Mouse (Mus musculus): ENCODE measurements around the gene Wdpcp. TPM values are rescaled to one million over a fixed set of nuclear protein-coding genes. Genes with fewer than 3 reads are reported as not detected.

The Wdpcp gene
- polyA plus RNA-seq, 1 experiment from 2014 or later: 10.7 TPM

DNA sequence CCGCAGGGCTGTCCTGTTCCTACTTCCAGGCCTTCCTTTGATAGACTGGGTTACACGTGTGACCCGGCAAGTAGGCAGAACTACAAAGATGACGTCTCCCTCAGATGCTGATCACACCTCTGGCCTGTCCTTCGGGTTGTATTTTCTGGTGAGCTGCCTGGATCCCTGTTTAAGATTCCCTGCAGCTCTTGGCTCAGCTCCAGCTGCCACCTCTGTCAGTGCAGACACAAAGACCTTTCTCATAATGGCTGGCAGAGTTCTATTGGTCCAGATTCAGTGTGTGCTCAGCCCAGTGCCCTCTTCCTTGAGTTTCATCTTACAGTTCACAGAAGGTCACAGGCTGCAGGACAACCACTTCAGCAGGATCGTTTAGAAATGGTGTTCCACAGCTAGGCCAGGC lies 292.0 kb downstream of the Wdpcp start:
- ATAC-seq (ENCODE audit: insufficient number of reproducible peaks, insufficient read depth, low FRiP score, low read depth): no peak
- Histone ChIP-seq H3K27ac (ENCODE audit: low read length) (no peak overlapping the region), H3K4me3 (ENCODE audit: low read depth, low read length) (no peak overlapping the region), H3K4me2 (replicated peaks; ENCODE audit: low read depth, low read length) (no peak overlapping the region), H3K27me3 (ENCODE audit: control insufficient read depth, insufficient read depth, low read length) (no peaks in the 10 kb centered on the region), H3K9me3 (ENCODE audit: control insufficient read depth, low read depth, low read length) (no peaks in the 10 kb centered on the region), H3K9ac (replicated peaks; ENCODE audit: low read depth, low read length) (no peak overlapping the region), H3K36me3 (ENCODE audit: control insufficient read depth, insufficient read depth, low read length) (no peaks in the 10 kb centered on the region), H3K4me1 (ENCODE audit: control insufficient read depth, insufficient read depth, low read length) (no peaks in the 10 kb centered on the region)
- WGBS: 59% methylated on average over 6 of the region's 6 CpGs

DNA sequence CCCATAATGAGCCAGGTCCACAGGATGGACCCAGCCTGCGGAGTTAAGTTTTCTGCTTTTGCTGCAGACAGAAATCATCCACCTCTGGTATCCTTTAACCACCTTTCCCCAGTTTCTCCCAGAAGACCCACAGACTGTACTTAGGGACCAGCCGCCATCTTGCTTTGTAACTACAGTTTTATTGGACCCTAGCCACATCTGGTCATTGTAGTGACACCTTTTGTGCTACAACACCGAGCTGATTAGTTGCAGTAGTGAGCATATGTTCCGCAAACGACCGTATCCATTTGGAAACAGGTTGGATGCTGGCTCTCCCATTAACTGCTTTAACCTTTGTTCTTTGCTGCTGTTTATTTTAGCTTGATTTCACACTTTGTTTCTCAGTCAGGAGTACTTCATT lies 292.5 kb downstream of the Wdpcp start:
- H3K4me3 ChIP-seq (ENCODE audit: low read depth, low read length): no peak overlapping the region
- no peaks in the 10 kb centered on the region for H3K4me1 ChIP-seq (ENCODE audit: control insufficient read depth, insufficient read depth, low read length)
- H3K27ac ChIP-seq (ENCODE audit: low read length): no peak overlapping the region
- H3K9me3 ChIP-seq (ENCODE audit: control insufficient read depth, low read depth, low read length): no peaks in the 10 kb centered on the region
- no peak overlapping the region for H3K9ac ChIP-seq (replicated peaks; ENCODE audit: low read depth, low read length)
- no peaks in the 10 kb centered on the region for H3K27me3 ChIP-seq (ENCODE audit: control insufficient read depth, insufficient read depth, low read length)
- WGBS: 80% methylated on average over 6 of the region's 6 CpGs
- no peaks in the 10 kb centered on the region for H3K36me3 ChIP-seq (ENCODE audit: control insufficient read depth, insufficient read depth, low read length)
- ATAC-seq (ENCODE audit: insufficient number of reproducible peaks, insufficient read depth, low FRiP score, low read depth): no peak
- no peak overlapping the region for H3K4me2 ChIP-seq (replicated peaks; ENCODE audit: low read depth, low read length)

- Histone ChIP-seq H3K4me3 (ENCODE audit: low read depth, low read length) (no peak overlapping the region), H3K4me2 (replicated peaks; ENCODE audit: low read depth, low read length) (no peak overlapping the region), H3K36me3 (ENCODE audit: control insufficient read depth, insufficient read depth, low read length) (no peaks in the 10 kb centered on the region), H3K27ac (ENCODE audit: low read length) (no peak overlapping the region), H3K9me3 (ENCODE audit: control insufficient read depth, low read depth, low read length) (no peaks in the 10 kb centered on the region), H3K4me1 (ENCODE audit: control insufficient read depth, insufficient read depth, low read length) (no peaks in the 10 kb centered on the region), H3K27me3 (ENCODE audit: control insufficient read depth, insufficient read depth, low read length) (no peaks in the 10 kb centered on the region), H3K9ac (replicated peaks; ENCODE audit: low read depth, low read length) (no peak overlapping the region)
- no peak for ATAC-seq (ENCODE audit: insufficient number of reproducible peaks, insufficient read depth, low FRiP score, low read depth)
- 51% methylated on average over 3 of the region's 3 CpGs for WGBS
These were observed 296.6 kb downstream of the Wdpcp start for GRCm38 (mm10) chr11:21868675-21869074.

DNA sequence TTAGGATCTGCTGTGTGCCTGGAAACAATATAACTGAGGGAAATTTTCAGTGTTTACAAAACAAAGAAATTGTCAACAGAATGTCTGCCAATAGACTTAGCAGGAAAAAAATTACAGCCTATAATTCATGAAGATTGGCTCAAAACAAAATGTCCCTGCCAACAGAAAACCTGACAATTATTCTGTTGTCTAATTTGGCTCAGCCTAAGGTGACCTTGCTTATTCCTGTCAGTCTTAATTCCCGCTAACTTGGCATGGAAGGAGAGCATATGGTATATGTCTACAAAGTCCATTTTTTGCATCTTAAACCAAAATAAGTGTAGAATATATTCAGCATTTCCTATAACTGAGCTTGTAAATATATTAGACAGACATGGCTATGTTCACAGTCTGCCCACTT lies 298.8 kb downstream of the Wdpcp start:
- no peak for ATAC-seq (ENCODE audit: insufficient number of reproducible peaks, insufficient read depth, low FRiP score, low read depth)
- H3K36me3 ChIP-seq (ENCODE audit: control insufficient read depth, insufficient read depth, low read length): no peaks in the 10 kb centered on the region
- no peak overlapping the region for H3K4me3 ChIP-seq (ENCODE audit: low read depth, low read length)
- no peaks in the 10 kb centered on the region for H3K27me3 ChIP-seq (ENCODE audit: control insufficient read depth, insufficient read depth, low read length)
- no peaks in the 10 kb centered on the region for H3K9me3 ChIP-seq (ENCODE audit: control insufficient read depth, low read depth, low read length)
- no peak overlapping the region for H3K9ac ChIP-seq (replicated peaks; ENCODE audit: low read depth, low read length)
- H3K4me2 ChIP-seq (replicated peaks; ENCODE audit: low read depth, low read length): no peak overlapping the region
- no peaks in the 10 kb centered on the region for H3K4me1 ChIP-seq (ENCODE audit: control insufficient read depth, insufficient read depth, low read length)
- 80% methylated on average over 1 of the region's 1 CpGs for whole genome bisulfite sequencing
- no peak overlapping the region for H3K27ac ChIP-seq (ENCODE audit: low read length)

- H3K9ac ChIP-seq (replicated peaks; ENCODE audit: low read depth, low read length): no peak overlapping the region
- H3K4me1 ChIP-seq (ENCODE audit: control insufficient read depth, insufficient read depth, low read length): no peaks in the 10 kb centered on the region
- no peaks in the 10 kb centered on the region for H3K27me3 ChIP-seq (ENCODE audit: control insufficient read depth, insufficient read depth, low read length)
- H3K9me3 ChIP-seq (ENCODE audit: control insufficient read depth, low read depth, low read length): no peaks in the 10 kb centered on the region
- H3K27ac ChIP-seq (ENCODE audit: low read length): no peak overlapping the region
- H3K4me2 ChIP-seq (replicated peaks; ENCODE audit: low read depth, low read length): no peak overlapping the region
- no peak for ATAC-seq (ENCODE audit: insufficient number of reproducible peaks, insufficient read depth, low FRiP score, low read depth)
- no peak overlapping the region for H3K4me3 ChIP-seq (ENCODE audit: low read depth, low read length)
- 69% methylated on average over 4 of the region's 4 CpGs for WGBS
- H3K36me3 ChIP-seq (ENCODE audit: control insufficient read depth, insufficient read depth, low read length): no peaks in the 10 kb centered on the region
These were observed 299.7 kb downstream of the Wdpcp start for GRCm38 (mm10) chr11:21871728-21872127.

DNA sequence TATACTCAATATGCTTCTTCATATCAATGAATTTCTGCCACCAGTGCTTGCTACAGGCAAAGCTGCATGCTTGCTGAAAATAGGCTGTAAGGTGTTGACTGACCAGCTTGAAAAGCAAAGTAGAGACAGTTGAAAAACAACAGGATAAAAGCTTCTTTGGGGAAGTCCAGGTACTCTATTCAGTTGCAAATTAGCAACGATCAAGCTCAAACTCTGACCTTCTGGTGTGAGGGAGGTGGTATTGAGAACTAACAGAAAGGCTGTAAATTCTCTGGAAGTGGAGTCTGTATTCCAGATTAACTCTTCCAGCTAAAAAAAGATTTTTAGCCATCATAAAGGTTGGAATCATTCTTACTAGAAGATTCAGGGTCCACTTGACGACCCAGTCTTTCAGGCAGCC lies 303.0 kb downstream of the Wdpcp start:
- Histone ChIP-seq H3K27ac (ENCODE audit: low read length) (no peak overlapping the region), H3K4me2 (replicated peaks; ENCODE audit: low read depth, low read length) (no peak overlapping the region), H3K9ac (replicated peaks; ENCODE audit: low read depth, low read length) (no peak overlapping the region), H3K36me3 (ENCODE audit: control insufficient read depth, insufficient read depth, low read length) (no peaks in the 10 kb centered on the region), H3K4me1 (ENCODE audit: control insufficient read depth, insufficient read depth, low read length) (no peaks in the 10 kb centered on the region), H3K9me3 (ENCODE audit: control insufficient read depth, low read depth, low read length) (no peaks in the 10 kb centered on the region), H3K4me3 (ENCODE audit: low read depth, low read length) (no peak overlapping the region), H3K27me3 (ENCODE audit: control insufficient read depth, insufficient read depth, low read length) (no peaks in the 10 kb centered on the region)
- WGBS: 90% methylated on average over 2 of the region's 2 CpGs
- ATAC-seq (ENCODE audit: insufficient number of reproducible peaks, insufficient read depth, low FRiP score, low read depth): no peak

- Histone ChIP-seq H3K27me3 (ENCODE audit: control insufficient read depth, insufficient read depth, low read length) (no peaks in the 10 kb centered on the region), H3K27ac (ENCODE audit: low read length) (no peak overlapping the region), H3K4me3 (ENCODE audit: low read depth, low read length) (no peak overlapping the region), H3K4me2 (replicated peaks; ENCODE audit: low read depth, low read length) (no peak overlapping the region), H3K4me1 (ENCODE audit: control insufficient read depth, insufficient read depth, low read length) (no peaks in the 10 kb centered on the region), H3K9ac (replicated peaks; ENCODE audit: low read depth, low read length) (no peak overlapping the region), H3K9me3 (ENCODE audit: control insufficient read depth, low read depth, low read length) (no peaks in the 10 kb centered on the region), H3K36me3 (ENCODE audit: control insufficient read depth, insufficient read depth, low read length) (no peaks in the 10 kb centered on the region)
- no peak for ATAC-seq (ENCODE audit: insufficient number of reproducible peaks, insufficient read depth, low FRiP score, low read depth)
- 86% methylated on average over 3 of the region's 3 CpGs for WGBS
These were observed 322.7 kb downstream of the Wdpcp start for GRCm38 (mm10) chr11:21894696-21895095.

DNA sequence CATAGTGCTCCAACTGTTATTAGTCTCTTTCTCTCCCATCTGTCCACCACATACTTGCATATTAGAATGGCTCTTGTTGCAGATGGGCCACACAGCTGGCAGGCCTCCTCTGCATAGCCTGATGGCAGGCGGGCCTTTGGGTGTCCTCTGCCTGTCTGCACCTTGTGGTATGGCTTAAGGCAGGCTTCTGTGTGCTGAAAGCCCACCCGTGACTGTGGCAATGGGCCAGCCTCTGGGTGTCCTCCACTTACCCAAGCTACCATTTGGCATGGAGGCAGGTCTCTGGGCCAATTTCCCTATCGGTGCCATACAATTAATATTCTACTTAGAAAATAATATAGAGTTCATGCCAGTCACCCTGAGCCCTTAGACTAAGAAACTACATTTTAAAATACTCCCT lies 350.5 kb downstream of the Wdpcp start:
- ATAC-seq (ENCODE audit: insufficient number of reproducible peaks, insufficient read depth, low FRiP score, low read depth): no peak
- no peaks in the 10 kb centered on the region for H3K36me3 ChIP-seq (ENCODE audit: control insufficient read depth, insufficient read depth, low read length)
- no peak overlapping the region for H3K27ac ChIP-seq (ENCODE audit: low read length)
- no peaks in the 10 kb centered on the region for H3K27me3 ChIP-seq (ENCODE audit: control insufficient read depth, insufficient read depth, low read length)
- H3K4me2 ChIP-seq (replicated peaks; ENCODE audit: low read depth, low read length): no peak overlapping the region
- H3K9me3 ChIP-seq (ENCODE audit: control insufficient read depth, low read depth, low read length): no peaks in the 10 kb centered on the region
- no peaks in the 10 kb centered on the region for H3K4me1 ChIP-seq (ENCODE audit: control insufficient read depth, insufficient read depth, low read length)
- H3K4me3 ChIP-seq (ENCODE audit: low read depth, low read length): no peak overlapping the region
- H3K9ac ChIP-seq (replicated peaks; ENCODE audit: low read depth, low read length): no peak overlapping the region
- WGBS: 90% methylated on average over 3 of the region's 3 CpGs
